Mouse (Mus musculus): ENCODE results near the gene Phtf1.

DNA sequence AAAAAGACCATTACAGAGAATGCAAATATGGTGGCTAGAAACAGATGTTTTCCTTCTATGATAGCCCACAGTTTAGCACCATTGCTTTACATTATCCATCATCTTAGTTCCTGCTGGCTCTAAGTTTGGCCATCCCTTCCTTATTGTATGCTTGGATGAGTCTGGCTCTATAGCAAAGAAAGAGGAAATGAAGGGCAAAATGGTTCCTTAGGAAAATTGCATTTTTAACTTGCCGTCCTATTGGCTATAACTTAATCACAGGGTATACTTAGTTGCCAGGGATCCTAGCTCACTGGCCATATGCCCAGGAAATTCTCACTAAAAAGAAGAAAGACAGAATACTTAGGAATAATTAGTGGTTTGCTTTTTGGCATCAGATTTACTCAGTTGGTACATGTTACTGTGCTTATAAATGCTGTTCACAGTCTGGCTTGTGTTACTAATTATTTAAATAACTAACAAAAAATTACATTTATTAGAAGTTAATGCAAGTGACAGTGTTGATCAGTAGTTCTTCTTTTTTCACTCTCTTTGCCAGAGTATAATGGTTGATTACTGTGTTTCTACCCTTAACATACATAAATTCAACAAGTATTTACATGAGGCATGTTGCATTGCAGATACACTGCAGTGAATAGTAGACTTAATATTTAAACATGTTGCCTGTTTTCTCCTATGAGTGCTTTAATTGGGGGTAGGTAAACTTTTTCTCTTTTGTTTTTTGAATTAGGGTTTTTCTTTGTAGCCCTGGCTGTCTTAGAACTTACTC lies 22.9 kb upstream of the Phtf1 start:
- no peak for TF ChIP-seq CTCF (IDR thresholded peaks at IDR 0.05; ENCODE audit: borderline replicate concordance, insufficient read depth, low read depth, low read length)
- TF ChIP-seq POLR2A (IDR thresholded peaks at IDR 0.05; ENCODE audit: borderline replicate concordance, insufficient read depth, low read length), result no peak

Measured in cerebellum, adult 2 months (tissue).